Comparison of ENCODE assay signal across 18 mouse cellular contexts in genomic region chr5:64541765-64542164, GRCm38 (mm10).
DNase-seq lines count a peak whose midpoint lies in the region; ATAC-seq lines count a peak whose summit lies in the region.
"Had no signal": no experiment of that assay in that cellular context is flagged by ENCODE, and none has a peak within 500 bp of the region (broad histone marks: within the 10 kb centered on the region; RNA-seq: fewer than 3 reads in every experiment).

No protein-coding gene starts in this region.

- no peaks in the 10 kb centered on the region for H3K27me3 ChIP-seq in limb, embryonic 10.5 days (ENCODE audit: low read depth, poor library complexity, severe bottlenecking)
- H3K27me3 ChIP-seq: heart, embryonic 13.5 days; liver, embryonic 15.5 days had no signal

- H3K4me3 ChIP-seq in limb, embryonic 10.5 days, result no peak overlapping the region
- H3K4me3 ChIP-seq: erythroblast, embryonic 14.5 days; heart, embryonic 13.5 days; liver, embryonic 15.5 days had no signal

- intact Hi-C loops in gastrocnemius, postnatal 14 days (cut with DNase I; ENCODE audit: low total_unique reads), result no loop called here
- intact Hi-C loops in gastrocnemius, postnatal 36 days (cut with DNase I), result no loop called here

- DNase-seq in gastrocnemius, postnatal 14 days, result peak; percentile 22
- DNase-seq in gastrocnemius, postnatal 36 days, result no peak
- DNase-seq in retina, postnatal 1 day, result peak; percentile 66
- DNase-seq in retina, embryonic 14.5 days (ENCODE audit: low spot score), result no peak
- DNase-seq in limb, embryonic 10.5 days (ENCODE audit: low spot score), result peak; percentile 12
- DNase-seq in urinary bladder, postnatal 14 days (ENCODE audit: low spot score), result no peak
- DNase-seq: adrenal gland, postnatal 14 days; B cell, adult 2 months; cerebellum, adult 18-20 months; cerebellum, postnatal 36 days; heart, postnatal 36 days; kidney, adult 8-10 months; left cerebral cortex, postnatal 4 days had no signal

- H3K27ac ChIP-seq in limb, embryonic 10.5 days, result no peak overlapping the region
- H3K27ac ChIP-seq: heart, embryonic 13.5 days; liver, embryonic 15.5 days had no signal

- H3K4me1 ChIP-seq in limb, embryonic 10.5 days, result peaks cover 7% of the 10 kb centered on the region
- H3K4me1 ChIP-seq: liver, embryonic 15.5 days had no signal

- no peaks in the 10 kb centered on the region for H3K36me3 ChIP-seq in limb, embryonic 10.5 days
- H3K36me3 ChIP-seq: heart, embryonic 13.5 days; liver, embryonic 15.5 days had no signal

- H3K9me3 ChIP-seq in limb, embryonic 10.5 days (replicated peaks), result no peaks in the 10 kb centered on the region

- no peak for ATAC-seq in megakaryocyte-erythroid progenitor cell, adult 5-6 weeks (replicated peaks; ENCODE audit: low FRiP score, low TSS enrichment, poor library complexity, severe bottlenecking)
- ATAC-seq: hindbrain, embryonic 16.5 days had no signal

Comparison
In these comparisons a context has a peak if more than half of its experiments do, and no peak if none do; other contexts are left out.
1. DNase-seq: peak in gastrocnemius, postnatal 14 days (single experiment), retina, postnatal 1 day (single experiment) and limb, embryonic 10.5 days (single experiment); none in gastrocnemius, postnatal 36 days (0 of 2), retina, embryonic 14.5 days (single experiment) and urinary bladder, postnatal 14 days (single experiment).